Mouse (Mus musculus): ENCODE results near the gene Cmtm6.

DNA sequence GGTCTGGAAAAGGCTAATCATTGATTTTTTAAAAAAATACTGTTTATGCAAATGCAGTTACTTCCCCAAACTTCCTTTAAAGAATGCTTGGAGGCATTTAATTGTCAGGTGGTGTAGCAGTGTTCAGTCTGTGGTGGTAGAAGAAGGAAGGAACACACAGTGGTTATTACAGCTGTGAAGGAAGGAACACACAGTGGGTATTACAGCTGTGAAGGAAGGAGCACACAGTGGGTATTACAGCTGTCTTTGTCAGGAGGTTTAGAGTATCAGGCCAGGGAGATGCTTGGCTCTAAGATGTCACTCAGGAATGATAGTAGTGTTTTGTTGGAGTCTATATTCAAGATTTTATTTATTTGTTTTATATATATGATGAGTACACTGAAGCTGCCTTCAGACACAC, 39.8 kb upstream of the Cmtm6 start:
- TF ChIP-seq CTCF (IDR thresholded peaks at IDR 0.05; ENCODE audit: extremely low read depth, insufficient read depth, insufficient read length, insufficient replicate concordance) (no peak), POLR2A (IDR thresholded peaks at IDR 0.05; ENCODE audit: low read depth, low read length) (no peak)
